Mouse (Mus musculus) heart, adult 2 months (tissue): ENCODE results near the gene Nhej1. TPM values are rescaled to one million over a fixed set of nuclear protein-coding genes. Genes with fewer than 3 reads are reported as not detected.
A peak's percentile ranks its signal among the peaks of the same experiment; 100 is the strongest.

Experiments
- DNase-seq, 2 experiments: peaks; one replicate each; pipeline ENCODE4 v3.0.0; 2021
- H3K27ac ChIP-seq: fragments of 200-600 bp; 2 replicates; pipeline ENCODE4 v1.8.1; 2022
- H3K27me3 ChIP-seq: fragments of 200-500 bp; 2 replicates; pipeline ENCODE4 v1.6.1; 2012; ENCODE audit warnings: mild to moderate bottlenecking, low read length, inconsistent platforms, mixed read lengths; ENCODE audit not compliant: control insufficient read depth, insufficient read depth
- H3K36me3 ChIP-seq: fragments of 200-500 bp; 2 replicates; pipeline ENCODE4 v1.6.1; 2012; ENCODE audit warnings: low read length, inconsistent platforms; ENCODE audit not compliant: control insufficient read depth, insufficient read depth
- H3K4me1 ChIP-seq: fragments of 200-500 bp; 2 replicates; pipeline ENCODE4 v1.6.1; 2011; ENCODE audit warnings: low read length; ENCODE audit not compliant: control insufficient read depth, insufficient read depth
- H3K4me3 ChIP-seq: fragments of 200-600 bp; 2 replicates; pipeline ENCODE4 v1.8.1; 2022
- H3K79me2 ChIP-seq: fragments of 200-500 bp; replicated peaks from 2 replicates; pipeline ENCODE4 v1.6.1; 2012; ENCODE audit warnings: mild to moderate bottlenecking, inconsistent platforms, low read length, moderate library complexity, mixed read lengths; ENCODE audit not compliant: control insufficient read depth, insufficient read depth
- H3K9ac ChIP-seq: fragments of 200-500 bp; 2 replicates; pipeline ENCODE4 v1.6.1; 2012; ENCODE audit warnings: low read depth, mild to moderate bottlenecking, control low read depth, inconsistent platforms, low read length, mixed read lengths
- CTCF ChIP-seq: fragments of 200-600 bp; IDR thresholded peaks from 2 replicates; pipeline ENCODE4 v1.8.1; 2022; ENCODE audit warnings: antibody characterized with exemption, mild to moderate bottlenecking, moderate library complexity
- EP300 ChIP-seq: fragments of 200-500 bp; IDR thresholded peaks from 2 replicates; pipeline ENCODE4 v1.6.1; 2011; ENCODE audit warnings: low read depth, low read length, control low read depth; ENCODE audit not compliant: insufficient read depth
- POLR2A ChIP-seq: fragments of 200-500 bp; IDR thresholded peaks from 2 replicates; pipeline ENCODE4 v1.6.1; 2011; ENCODE audit warnings: mild to moderate bottlenecking, low read depth, low read length, control low read depth; ENCODE audit not compliant: insufficient read depth
- WGBS: fragments of 180-500 bp; shearing (Covaris S2); methylation state at CpG from one replicate; pipeline ENCODE4 v1.1.7; 2018; 5-methylcytosine and 5-hydroxymethylcytosine counted together
- intact Hi-C: fragments of 180-260 bp; cut with DNase I; formaldehyde crosslinking; loops from one replicate; pipeline ENCODE4 v1.15.1; 2025
- polyA plus RNA-seq: library from polyadenylated mRNA; depleted of rRNA; stranded (reverse); fragments of >200 nt; gene quantifications from 2 replicates; pipeline ENCODE4 v1.2.3, GENCODE M21; 2012
- total RNA-seq, 2 experiments: library from RNA; stranded (reverse); gene quantifications; 2 replicates each; pipeline ENCODE4 v1.2.3; 2021

Gene Nhej1
- total and polyA plus RNA-seq, 3 experiments = 3.6 to 4.7 (median 4.0) TPM

DNA sequence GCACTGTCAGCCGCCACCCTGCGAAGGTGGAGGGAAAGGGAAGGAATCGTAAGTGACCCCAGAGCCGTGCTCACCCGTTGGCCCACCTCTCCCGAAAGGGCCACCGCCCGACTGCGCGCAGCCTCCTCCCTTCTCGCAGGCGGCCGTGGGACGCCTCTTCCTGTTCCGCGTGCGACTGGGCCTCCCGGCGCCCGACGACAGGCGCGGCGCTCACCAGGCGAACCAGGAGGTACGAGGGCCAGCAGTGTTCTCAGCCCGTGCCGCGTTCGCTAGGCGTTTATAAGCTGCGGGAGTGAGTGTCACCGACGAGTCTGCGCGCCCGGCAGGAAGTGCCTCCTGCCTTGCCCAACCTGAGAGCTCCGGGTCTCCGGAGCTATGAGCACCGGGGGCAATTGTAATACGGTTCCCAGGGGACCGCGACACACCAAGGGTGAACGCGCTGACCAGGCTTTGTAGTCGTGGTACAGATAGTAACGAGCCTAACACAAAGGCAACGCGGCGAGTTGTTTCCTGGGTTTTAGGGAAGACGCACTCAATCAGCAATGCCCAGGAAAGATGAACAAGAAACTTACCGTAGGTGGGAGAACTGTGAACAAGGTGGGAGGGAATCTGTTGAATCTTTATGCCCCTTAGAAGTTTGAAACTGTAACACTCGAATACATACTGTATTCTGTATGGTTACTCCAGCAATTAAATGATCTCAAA is 16.6 kb upstream of the Nhej1 start:
- peak overlapping the region; percentile 88 for H3K9ac ChIP-seq
- peak overlapping the region; percentile 82 for H3K4me3 ChIP-seq
- intact Hi-C loops = loop anchor here (2.0 kb wide), 1 partner anchor 51 kb away; the partner anchor contains the start of genes Ankzf1 and Atg9a
- H3K4me1 ChIP-seq = peaks cover 2% of the 10 kb centered on the region
- peak; percentile 87 for DNase-seq
- H3K79me2 ChIP-seq = no peaks in the 10 kb centered on the region
- TF ChIP-seq POLR2A (peak; percentile 88), EP300 (no peak)
- H3K27me3 ChIP-seq = no peaks in the 10 kb centered on the region
- under 1% methylated on average over 53 of the region's 53 CpGs for WGBS
- peak overlapping the region; percentile 97 for H3K27ac ChIP-seq
- peaks cover 2% of the 10 kb centered on the region; the same call in 1 of the 2 replicates for H3K36me3 ChIP-seq

- Histone ChIP-seq H3K36me3 (peaks cover 2% of the 10 kb centered on the region; the same call in 1 of the 2 replicates), H3K27ac (peak overlapping the region; percentile 97), H3K9ac (peak overlapping the region; percentile 88), H3K4me3 (peak overlapping the region; percentile 82), H3K27me3 (no peaks in the 10 kb centered on the region), H3K4me1 (peaks cover 2% of the 10 kb centered on the region), H3K79me2 (no peaks in the 10 kb centered on the region)
- intact Hi-C loops = no loop called here
- no peak for DNase-seq
- TF ChIP-seq POLR2A (no peak), CTCF (no peak), EP300 (no peak)
- 27% methylated on average over 4 of the region's 4 CpGs for WGBS
Observed at GRCm38 (mm10) chr1:75140601-75141190, 15.7 kb upstream of the Nhej1 start.

DNA sequence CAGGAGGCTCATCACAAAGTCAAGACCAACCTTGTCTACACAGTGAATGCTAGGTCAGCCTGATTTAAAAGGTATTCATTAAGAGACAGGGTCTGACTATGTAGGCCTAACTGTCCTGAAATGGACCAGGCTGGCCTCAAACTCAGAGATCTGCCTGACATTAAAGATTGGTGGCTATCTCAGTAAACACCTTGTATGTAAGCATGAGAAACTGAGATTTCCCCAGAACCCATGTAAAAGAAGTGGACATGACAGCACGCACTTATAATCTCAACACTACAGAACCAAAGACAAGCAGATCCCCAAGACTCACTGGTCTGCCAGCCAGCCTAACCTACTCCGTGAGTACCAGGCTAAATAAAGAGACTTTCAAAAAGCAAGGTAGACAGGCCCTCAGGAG is 13.4 kb upstream of the Nhej1 start:
- no peak overlapping the region for H3K9ac ChIP-seq
- peaks cover 2% of the 10 kb centered on the region for H3K4me1 ChIP-seq
- no peak overlapping the region for H3K27ac ChIP-seq
- H3K79me2 ChIP-seq = no peaks in the 10 kb centered on the region
- TF ChIP-seq CTCF (no peak), POLR2A (no peak), EP300 (no peak)
- intact Hi-C loops = no loop called here
- no peak overlapping the region for H3K4me3 ChIP-seq
- no peak for DNase-seq
- 92% methylated on average over 2 of the region's 2 CpGs for WGBS
- H3K36me3 ChIP-seq = peaks cover 2% of the 10 kb centered on the region; the same call in 1 of the 2 replicates
- no peaks in the 10 kb centered on the region for H3K27me3 ChIP-seq

DNA sequence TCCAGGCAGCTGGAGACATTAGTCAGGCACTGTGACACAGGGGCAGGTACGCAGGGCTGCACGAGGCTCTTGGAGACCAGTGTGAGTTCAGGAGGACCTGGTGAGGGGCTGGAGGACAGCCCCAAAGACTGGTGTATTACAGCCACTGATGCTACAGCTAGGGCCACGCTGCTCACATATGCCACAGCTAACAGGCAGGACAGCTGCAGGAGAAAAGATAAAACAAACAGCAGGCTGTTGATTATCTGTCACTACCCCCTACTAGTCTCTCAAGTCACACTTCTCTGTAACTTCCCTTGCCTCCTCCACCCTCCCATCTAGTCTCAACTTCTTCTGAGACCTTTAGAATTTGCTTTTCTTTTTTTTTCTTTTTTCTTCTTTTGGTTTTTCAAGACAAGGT is 11.7 kb upstream of the Nhej1 start:
- no peak overlapping the region for H3K27ac ChIP-seq
- intact Hi-C loops = no loop called here
- no peak for TF ChIP-seq EP300
- no peak for TF ChIP-seq POLR2A
- no peak for TF ChIP-seq CTCF
- H3K4me3 ChIP-seq = no peak overlapping the region
- H3K4me1 ChIP-seq = no peaks in the 10 kb centered on the region
- WGBS = 61% methylated on average over 3 of the region's 3 CpGs
- DNase-seq = no peak
- no peaks in the 10 kb centered on the region for H3K79me2 ChIP-seq
- H3K36me3 ChIP-seq = peaks cover 2% of the 10 kb centered on the region; the same call in 1 of the 2 replicates
- no peak overlapping the region for H3K9ac ChIP-seq
- H3K27me3 ChIP-seq = no peaks in the 10 kb centered on the region

DNA sequence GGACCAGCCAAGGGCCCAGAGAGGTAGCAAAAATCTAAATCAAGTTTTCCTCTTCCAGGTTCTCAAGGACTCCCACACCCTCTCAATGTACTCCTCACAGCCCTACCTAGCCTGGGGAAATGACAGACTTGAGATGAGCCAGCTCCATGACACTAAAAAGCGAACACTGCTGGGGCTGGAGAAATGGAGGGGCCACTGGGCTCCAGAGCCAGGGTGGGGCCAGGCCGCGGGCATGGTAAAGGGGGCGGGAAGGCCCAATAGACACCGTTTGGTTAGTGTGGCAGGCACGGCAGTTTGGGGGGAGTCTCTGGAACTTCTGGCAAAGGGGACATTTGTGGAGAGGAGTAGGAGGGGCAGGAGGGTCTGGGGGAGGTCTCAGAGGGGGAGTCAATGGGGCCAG is 11.3 kb upstream of the Nhej1 start:
- Histone ChIP-seq H3K4me3 (no peak overlapping the region), H3K27ac (no peak overlapping the region), H3K9ac (no peak overlapping the region), H3K79me2 (no peaks in the 10 kb centered on the region), H3K36me3 (peaks cover 2% of the 10 kb centered on the region; the same call in 1 of the 2 replicates), H3K4me1 (no peaks in the 10 kb centered on the region), H3K27me3 (no peaks in the 10 kb centered on the region)
- WGBS = 74% methylated on average over 6 of the region's 6 CpGs
- TF ChIP-seq POLR2A (no peak), EP300 (no peak), CTCF (no peak)
- DNase-seq = no peak
- intact Hi-C loops = no loop called here
